Mouse (Mus musculus) embryonic facial prominence, embryonic 14.5 days (tissue): ENCODE results near the gene Vav1. TPM values are rescaled to one million over a fixed set of nuclear protein-coding genes. Genes with fewer than 3 reads are reported as not detected.

Experiments
- ATAC-seq: fragments of 200-750 bp; cut with Nextera tagmentation; 2 replicates; pipeline ENCODE4 v1.8.0; 2017; ENCODE audit warnings: low read depth, moderate number of reproducible peaks, moderate TSS enrichment
- DNase-seq: peaks from one replicate; pipeline ENCODE4 v3.0.0-alpha.2; 2015; ENCODE audit warnings: low spot score
- H3K27ac ChIP-seq: fragments of 300-500 bp; sonication (generic); replicated peaks from 2 replicates; pipeline ENCODE4 v1.5.1; 2014; ENCODE audit warnings: low read depth, mild to moderate bottlenecking, low read length, moderate library complexity
- H3K27me3 ChIP-seq: fragments of 300-500 bp; sonication (generic); replicated peaks from 2 replicates; pipeline ENCODE4 v1.6.1; 2014; ENCODE audit warnings: low read length; ENCODE audit not compliant: control insufficient read depth, insufficient read depth
- H3K36me3 ChIP-seq: fragments of 300-500 bp; sonication (generic); 2 replicates; pipeline ENCODE4 v1.6.1; 2014; ENCODE audit warnings: low read length, mixed read lengths; ENCODE audit not compliant: control insufficient read depth, insufficient read depth
- H3K4me1 ChIP-seq: fragments of 300-500 bp; sonication (generic); 2 replicates; pipeline ENCODE4 v1.6.1; 2014; ENCODE audit warnings: antibody characterized with exemption, low read length; ENCODE audit not compliant: control insufficient read depth, insufficient read depth
- H3K4me2 ChIP-seq: fragments of 300-500 bp; sonication (generic); 2 replicates; pipeline ENCODE4 v1.6.1; 2014; ENCODE audit warnings: low read depth, mild to moderate bottlenecking, low read length, moderate library complexity, mixed read lengths
- H3K4me3 ChIP-seq: fragments of 300-500 bp; sonication (generic); 2 replicates; pipeline ENCODE4 v1.5.1; 2014; ENCODE audit warnings: low read depth, mild to moderate bottlenecking, low read length
- H3K9ac ChIP-seq: fragments of 300-500 bp; sonication (generic); 2 replicates; pipeline ENCODE4 v1.6.1; 2014; ENCODE audit warnings: low read depth, mild to moderate bottlenecking, low read length, moderate library complexity, mixed read lengths
- H3K9me3 ChIP-seq: fragments of 300-500 bp; sonication (generic); 2 replicates; pipeline ENCODE4 v1.6.1; 2016; ENCODE audit warnings: low read length; ENCODE audit not compliant: control insufficient read depth
- WGBS: fragments of 180-500 bp; shearing (Covaris S2); extraction: QIAGEN DNeasy Blood & Tissue Kit; methylation state at CpG from one replicate; pipeline ENCODE4 v1.1.7; 2014; 5-methylcytosine and 5-hydroxymethylcytosine counted together
- polyA plus RNA-seq: library from polyadenylated mRNA; unstranded; fragments of >200 nt; fragmentation: Nextera tagmentation; extraction: Ambion mirVana; gene quantifications from 2 replicates; pipeline ENCODE4 v1.2.1, GENCODE M21; 2014

The Vav1 gene
- polyA plus RNA-seq, 1 experiment from 2014 or later, result 4.0 TPM

DNA sequence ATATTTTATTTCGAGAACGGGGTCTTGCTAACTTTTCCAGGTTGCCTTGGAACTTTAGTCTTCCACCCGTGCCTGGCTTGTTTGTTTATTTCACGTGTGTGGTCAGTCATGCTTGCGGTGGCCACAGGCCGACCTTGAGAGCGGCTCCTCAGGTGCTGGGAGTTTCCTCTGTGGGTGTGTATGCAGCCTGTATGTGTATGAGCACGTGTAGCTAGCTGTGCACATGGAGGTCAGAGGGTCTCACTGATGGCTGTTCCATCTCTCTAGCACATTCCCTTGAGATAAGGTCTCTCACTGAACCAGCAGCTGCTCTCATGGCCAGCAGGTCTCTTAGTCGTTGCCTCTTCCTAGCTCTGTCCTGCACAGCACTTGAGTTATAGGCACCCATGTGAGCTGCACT is 18.5 kb upstream of the Vav1 start:
- WGBS, result 92% methylated on average over 9 of the region's 9 CpGs
- no peak for ATAC-seq

DNA sequence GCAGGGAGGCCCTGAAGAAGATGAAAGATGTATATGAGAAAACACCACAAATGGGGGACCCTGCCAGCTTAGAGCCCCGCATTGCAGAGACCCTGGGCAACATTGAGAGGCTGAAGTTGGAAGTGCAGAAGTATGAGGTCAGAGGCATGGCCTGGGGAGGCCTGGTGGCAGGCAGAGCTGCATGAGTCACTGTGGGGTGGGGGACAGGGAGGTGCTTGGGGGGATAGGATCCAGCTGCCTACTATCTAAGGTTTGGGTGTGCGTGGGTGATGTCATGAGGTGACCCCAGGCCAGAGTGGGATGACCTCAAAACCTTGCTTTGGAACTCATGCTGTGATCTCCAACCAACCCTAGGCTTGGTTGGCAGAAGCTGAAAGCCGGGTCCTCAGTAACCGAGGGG is 17.6 kb upstream of the Vav1 start:
- H3K9ac ChIP-seq, result no peak overlapping the region
- WGBS, result 95% methylated on average over 4 of the region's 4 CpGs
- H3K27ac ChIP-seq, result no peak overlapping the region
- H3K9me3 ChIP-seq, result no peaks in the 10 kb centered on the region
- peaks cover 73% of the 10 kb centered on the region for H3K36me3 ChIP-seq
- ATAC-seq (no peak), DNase-seq (no peak)
- H3K4me3 ChIP-seq, result no peak overlapping the region
- H3K4me2 ChIP-seq, result no peak overlapping the region
- H3K4me1 ChIP-seq, result peaks cover 7% of the 10 kb centered on the region; the same call in 1 of the 2 replicates
- H3K27me3 ChIP-seq, result no peaks in the 10 kb centered on the region

More for the DNA sequence above, 18.5 kb upstream of the Vav1 start:
- no peaks in the 10 kb centered on the region for H3K27me3 ChIP-seq
- DNase-seq, result no peak
- no peaks in the 10 kb centered on the region for H3K9me3 ChIP-seq
- H3K4me3 ChIP-seq, result no peak overlapping the region
- no peak overlapping the region for H3K4me2 ChIP-seq
- H3K27ac ChIP-seq, result no peak overlapping the region
- H3K9ac ChIP-seq, result no peak overlapping the region
- H3K36me3 ChIP-seq, result peaks cover 81% of the 10 kb centered on the region
- peaks cover 4% of the 10 kb centered on the region; the same call in 1 of the 2 replicates for H3K4me1 ChIP-seq

DNA sequence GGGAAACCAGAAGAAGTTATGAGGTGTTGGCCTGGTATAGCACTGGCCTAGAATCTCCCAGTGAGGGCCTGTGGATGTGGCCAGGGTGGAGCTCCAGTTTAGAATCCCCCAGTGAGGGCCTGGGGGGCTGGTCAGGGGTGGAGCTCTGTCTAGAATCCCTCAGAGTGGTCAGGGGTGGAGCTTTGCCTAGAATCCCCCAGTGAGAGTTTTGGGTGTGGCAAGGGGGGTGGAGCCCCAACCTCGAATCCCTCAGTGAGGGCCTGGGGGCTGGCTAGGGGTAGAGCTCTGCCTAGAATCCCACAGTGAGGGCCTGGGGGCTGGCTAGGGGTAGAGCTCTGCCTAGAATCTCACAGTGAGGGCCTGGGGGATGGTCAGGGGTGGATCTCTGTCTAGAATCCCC is 17.1 kb upstream of the Vav1 start:
- no peak overlapping the region for H3K4me2 ChIP-seq
- no peak overlapping the region for H3K4me3 ChIP-seq
- H3K27me3 ChIP-seq, result no peaks in the 10 kb centered on the region
- WGBS, result 14% methylated on average over 1 of the region's 1 CpGs
- no peaks in the 10 kb centered on the region for H3K9me3 ChIP-seq
- H3K4me1 ChIP-seq, result peaks cover 7% of the 10 kb centered on the region; the same call in 1 of the 2 replicates
- H3K27ac ChIP-seq, result no peak overlapping the region
- H3K36me3 ChIP-seq, result peaks cover 67% of the 10 kb centered on the region
- no peak overlapping the region for H3K9ac ChIP-seq
- ATAC-seq (no peak), DNase-seq (no peak)

DNA sequence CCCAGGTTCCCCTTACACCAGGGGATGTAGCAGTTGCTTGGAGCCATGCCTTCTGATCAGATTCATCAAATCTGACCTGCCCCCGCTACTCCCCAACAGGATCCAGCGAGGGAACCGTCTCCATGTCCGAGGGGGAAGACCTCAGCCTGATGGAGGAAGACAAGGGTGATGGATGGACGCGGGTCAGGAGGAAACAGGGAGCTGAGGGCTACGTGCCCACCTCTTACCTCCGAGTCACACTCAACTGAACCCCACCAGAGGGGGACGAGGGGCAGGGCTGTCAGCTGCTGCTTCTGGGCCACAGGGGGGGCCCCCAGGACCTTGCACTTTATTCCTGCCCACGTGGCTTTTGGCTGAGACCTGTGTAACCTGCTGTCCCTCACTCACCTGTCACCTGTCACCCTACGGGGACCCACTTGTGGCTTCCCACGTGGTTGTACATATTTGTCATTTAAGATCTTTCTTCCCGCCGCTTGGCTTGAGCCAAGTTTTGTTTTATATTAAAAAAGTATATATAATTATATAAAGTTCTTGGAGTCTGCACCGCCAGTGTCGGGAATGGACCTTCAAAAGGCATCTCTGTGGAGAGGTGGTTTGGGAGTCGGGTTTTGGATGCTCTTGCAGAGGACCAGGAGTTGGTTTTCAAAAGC is 15.9 kb upstream of the Vav1 start:
- DNase-seq, result no peak
- 87% methylated on average over 16 of the region's 17 CpGs for WGBS
- H3K27ac ChIP-seq, result no peak overlapping the region

DNA sequence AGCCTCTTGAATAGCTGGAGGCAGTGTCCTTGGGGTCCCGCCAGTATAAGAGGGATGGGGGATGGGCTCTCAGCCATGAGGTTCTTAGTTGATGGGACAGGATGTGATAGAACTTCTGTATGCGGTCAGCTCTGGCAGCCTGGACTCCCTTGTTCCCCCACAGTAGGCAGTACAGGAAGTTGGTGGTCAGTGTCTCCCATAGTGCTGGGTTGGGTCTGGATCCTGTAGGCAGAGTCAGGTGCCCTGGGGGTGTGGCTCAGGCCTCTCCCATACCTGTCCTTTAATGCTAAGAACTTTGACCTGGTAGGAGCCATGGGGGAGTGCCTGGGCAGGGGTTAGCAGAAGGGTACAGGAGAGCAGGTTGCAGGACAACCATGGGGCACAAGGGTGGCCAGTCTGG is 14.7 kb upstream of the Vav1 start:
- no peak for ATAC-seq

More for the DNA sequence above, 15.9 kb upstream of the Vav1 start:
- no peak overlapping the region for H3K9ac ChIP-seq
- H3K4me3 ChIP-seq, result no peak overlapping the region
- no peak for ATAC-seq
- peaks cover 57% of the 10 kb centered on the region for H3K36me3 ChIP-seq
- H3K9me3 ChIP-seq, result no peaks in the 10 kb centered on the region
- no peaks in the 10 kb centered on the region for H3K27me3 ChIP-seq
- peaks cover 7% of the 10 kb centered on the region; the same call in 1 of the 2 replicates for H3K4me1 ChIP-seq
- no peak overlapping the region for H3K4me2 ChIP-seq

DNA sequence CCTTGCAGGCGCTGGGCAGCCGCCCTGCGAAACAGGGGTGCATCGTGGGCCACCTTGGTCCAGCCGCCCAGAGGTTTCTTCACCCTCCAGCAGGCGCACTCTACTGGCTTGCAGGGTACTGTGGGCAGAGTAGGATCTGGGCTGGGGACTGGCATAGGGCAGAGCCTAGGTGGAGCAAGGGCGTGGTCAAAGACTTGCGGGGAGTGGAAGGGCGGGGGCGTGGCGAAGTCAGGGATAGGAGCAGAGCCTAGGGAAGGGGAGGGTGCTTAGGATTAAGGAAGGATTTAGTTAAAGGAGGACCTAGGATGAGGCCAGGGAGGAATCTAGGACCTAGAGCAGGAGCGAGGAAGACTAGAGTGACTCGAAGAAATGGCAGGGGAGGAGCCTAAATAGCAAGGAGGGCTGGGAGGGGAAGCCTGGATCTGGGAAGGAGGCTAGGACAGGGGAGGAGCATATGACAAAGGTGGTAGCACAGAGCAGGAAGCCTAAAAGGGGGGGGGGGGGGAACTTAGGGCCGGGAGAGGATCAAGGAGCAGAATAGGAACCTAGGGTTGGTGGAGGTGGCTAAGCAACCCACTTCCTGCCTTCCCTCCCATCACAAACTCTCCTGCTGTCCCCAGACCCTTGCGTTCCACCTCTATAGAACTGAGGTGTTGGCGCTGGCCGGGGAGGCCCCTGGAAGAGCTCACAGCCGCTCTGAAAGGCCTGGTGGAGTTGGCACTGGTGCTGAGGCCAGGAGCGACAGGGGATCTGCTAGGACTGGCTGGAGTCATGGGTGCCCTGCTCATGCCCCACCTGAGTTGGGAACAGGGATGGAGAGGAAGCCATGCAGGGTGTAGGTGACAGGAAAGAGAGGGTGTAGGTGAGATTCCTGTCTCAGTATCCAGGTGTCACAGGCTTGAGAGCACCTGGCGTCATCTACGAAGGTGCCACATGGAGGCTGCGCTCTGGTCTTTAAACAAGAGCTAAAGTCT is 13.6 kb upstream of the Vav1 start:
- peak; percentile 88 for ATAC-seq
- Histone ChIP-seq H3K27me3 (no peaks in the 10 kb centered on the region), H3K4me2 (peak overlapping the region; percentile 42), H3K9me3 (no peaks in the 10 kb centered on the region), H3K4me3 (peak overlapping the region; percentile 6; the same call in 1 of the 2 replicates), H3K27ac (no peak overlapping the region), H3K36me3 (peaks cover 36% of the 10 kb centered on the region), H3K4me1 (peaks cover 7% of the 10 kb centered on the region; the same call in 1 of the 2 replicates), H3K9ac (no peak overlapping the region)
- 29% methylated on average over 20 of the region's 22 CpGs for WGBS
- peak; percentile 76 for DNase-seq

More for the DNA sequence above, 14.7 kb upstream of the Vav1 start:
- no peak for DNase-seq
- 84% methylated on average over 2 of the region's 2 CpGs for WGBS
- H3K9ac ChIP-seq, result no peak overlapping the region
- H3K4me2 ChIP-seq, result no peak overlapping the region
- no peak overlapping the region for H3K4me3 ChIP-seq
- H3K36me3 ChIP-seq, result peaks cover 46% of the 10 kb centered on the region
- H3K27ac ChIP-seq, result no peak overlapping the region
- no peaks in the 10 kb centered on the region for H3K9me3 ChIP-seq
- no peaks in the 10 kb centered on the region for H3K27me3 ChIP-seq
- peaks cover 7% of the 10 kb centered on the region; the same call in 1 of the 2 replicates for H3K4me1 ChIP-seq

DNA sequence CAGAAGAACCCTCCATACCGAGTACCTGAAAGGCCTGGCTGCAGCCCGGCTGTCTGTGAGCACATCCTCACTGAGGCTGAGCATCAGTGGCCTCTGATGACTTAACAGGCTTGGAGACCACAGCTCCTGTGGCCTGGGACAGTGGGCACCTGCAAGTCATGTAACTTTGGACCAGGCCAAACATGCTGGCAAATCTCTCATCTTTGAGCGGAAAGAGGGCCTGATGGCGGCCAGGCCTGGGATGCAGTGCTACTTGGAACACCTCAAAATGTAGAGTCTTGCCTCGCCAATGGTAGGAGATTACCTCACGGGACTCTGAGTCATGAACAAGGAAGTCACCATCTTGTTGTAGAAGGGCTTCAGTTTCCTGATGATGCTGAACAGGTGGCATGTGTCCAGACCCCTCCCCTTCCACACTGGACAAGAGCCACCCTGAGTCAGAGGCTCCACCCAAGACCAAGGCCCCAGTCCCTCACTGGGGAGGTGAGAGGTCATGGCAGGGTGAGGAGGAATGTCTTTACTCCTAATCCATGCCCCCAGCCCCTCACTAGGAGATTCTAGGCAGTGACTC is 11.3 kb upstream of the Vav1 start:
- Histone ChIP-seq H3K27ac (no peak overlapping the region), H3K27me3 (no peaks in the 10 kb centered on the region), H3K9me3 (no peaks in the 10 kb centered on the region), H3K4me2 (no peak overlapping the region), H3K36me3 (peaks cover 15% of the 10 kb centered on the region), H3K9ac (no peak overlapping the region), H3K4me1 (peaks cover 7% of the 10 kb centered on the region; the same call in 1 of the 2 replicates), H3K4me3 (no peak overlapping the region)
- WGBS, result 87% methylated on average over 6 of the region's 6 CpGs
- DNase-seq, result no peak
- ATAC-seq, result no peak

DNA sequence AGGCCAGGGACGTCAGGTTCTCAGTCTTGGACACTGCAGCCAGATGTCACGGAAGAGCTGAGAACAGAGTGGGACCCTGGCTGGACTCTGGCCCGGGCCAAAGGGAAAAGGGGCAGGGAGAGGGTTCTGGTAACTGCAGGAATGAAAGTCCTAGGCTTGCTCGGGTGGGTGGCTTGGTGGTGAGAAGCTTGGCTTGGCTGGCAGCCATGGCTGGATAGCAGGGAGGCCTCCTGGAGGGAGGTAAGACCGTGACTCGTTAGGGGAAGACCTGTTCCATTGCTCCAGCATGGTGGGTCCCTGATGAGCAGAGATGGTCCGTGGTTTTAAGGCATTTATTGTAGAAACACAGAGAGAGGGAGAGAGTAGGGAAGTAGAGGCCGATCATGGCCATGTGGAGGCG is 7.6 kb upstream of the Vav1 start:
- H3K9me3 ChIP-seq, result no peaks in the 10 kb centered on the region
- H3K27me3 ChIP-seq, result peaks cover 10% of the 10 kb centered on the region
- no peak overlapping the region for H3K4me3 ChIP-seq
- DNase-seq (peak; percentile 11), ATAC-seq (no peak)
- no peak overlapping the region for H3K27ac ChIP-seq
- H3K9ac ChIP-seq, result no peak overlapping the region
- no peaks in the 10 kb centered on the region for H3K36me3 ChIP-seq
- peaks cover 11% of the 10 kb centered on the region; the same call in 1 of the 2 replicates for H3K4me1 ChIP-seq
- 58% methylated on average over 9 of the region's 9 CpGs for whole genome bisulfite sequencing
- H3K4me2 ChIP-seq, result no peak overlapping the region
